Mouse (Mus musculus) spleen, postnatal 10 days (tissue): ENCODE data around the gene Sntb2.

Experiments
- DNase-seq, 2 experiments: peaks; one replicate each; pipeline ENCODE4 v3.0.0; 2021 to 2022; ENCODE audit warnings: low spot score in 2 of 2

Sntb2 gene

GRCm38 (mm10) chr8:106969964-106970363 is 34.4 kb downstream of the Sntb2 start:
- no peak for DNase-seq

GRCm38 (mm10) chr8:106971916-106972315 is 36.4 kb downstream of the Sntb2 start:
- DNase-seq = no peak

- no peak for DNase-seq
Measured at GRCm38 (mm10) chr8:106972538-106973264, 37.2 kb downstream of the Sntb2 start.

GRCm38 (mm10) chr8:106973526-106973925 is 38.0 kb downstream of the Sntb2 start:
- DNase-seq = peak in 1 of 2 experiments; percentile 14

GRCm38 (mm10) chr8:106974754-106975153 is 39.2 kb downstream of the Sntb2 start:
- peak in 1 of 2 experiments; percentile 14 for DNase-seq

- DNase-seq = no peak
Measured at GRCm38 (mm10) chr8:106975764-106976163, 40.2 kb downstream of the Sntb2 start.

- no peak for DNase-seq
Measured at GRCm38 (mm10) chr8:106976436-106976835, 40.9 kb downstream of the Sntb2 start.

- no peak for DNase-seq
Measured at GRCm38 (mm10) chr8:106978755-106979251, 43.3 kb downstream of the Sntb2 start.

- no peak for DNase-seq
Measured at GRCm38 (mm10) chr8:106985404-106985821, 49.9 kb downstream of the Sntb2 start.

GRCm38 (mm10) chr8:106985951-106986350 is 50.4 kb downstream of the Sntb2 start:
- DNase-seq = no peak

- DNase-seq = no peak
Measured at GRCm38 (mm10) chr8:106987557-106987956, 52.0 kb downstream of the Sntb2 start.

GRCm38 (mm10) chr8:106991393-106991792 is 55.8 kb downstream of the Sntb2 start:
- no peak for DNase-seq

GRCm38 (mm10) chr8:106996339-106996738 is 60.8 kb downstream of the Sntb2 start:
- peak in 1 of 2 experiments; percentile 24 for DNase-seq

- no peak for DNase-seq
Measured at GRCm38 (mm10) chr8:106997416-106997815, 61.9 kb downstream of the Sntb2 start.

GRCm38 (mm10) chr8:106999068-106999467 is 63.5 kb downstream of the Sntb2 start:
- no peak for DNase-seq

GRCm38 (mm10) chr8:107002532-107002931 is 67.0 kb downstream of the Sntb2 start:
- DNase-seq = peak; percentile 65 to 90

GRCm38 (mm10) chr8:107007795-107008194 is 72.2 kb downstream of the Sntb2 start:
- DNase-seq = no peak

GRCm38 (mm10) chr8:107012666-107013065 is 77.1 kb downstream of the Sntb2 start:
- DNase-seq = no peak

- no peak for DNase-seq
Measured at GRCm38 (mm10) chr8:107014915-107015314, 79.4 kb downstream of the Sntb2 start.

GRCm38 (mm10) chr8:107023479-107023878 is 87.9 kb downstream of the Sntb2 start:
- DNase-seq = no peak

GRCm38 (mm10) chr8:107029310-107029709 is 93.8 kb downstream of the Sntb2 start:
- no peak for DNase-seq

- no peak for DNase-seq
Measured at GRCm38 (mm10) chr8:107030058-107030457, 94.5 kb downstream of the Sntb2 start.
